Mouse (Mus musculus): Measurements from ENCODE around the gene Olfr611.

GRCm38 (mm10) chr7:103547774-103548173 lies 27.1 kb upstream of the Olfr611 start, which contains the start of gene Olfr613:
- no peak for TF ChIP-seq GATA1 (IDR thresholded peaks at IDR 0.05; ENCODE audit: low read length)
- TF ChIP-seq TAL1 (IDR thresholded peaks at IDR 0.05; ENCODE audit: low read length) = no peak

Data from erythroblast, embryonic 14.5 days (primary cell).